Mouse (Mus musculus) hematopoietic stem cell, adult 5-6 weeks (primary cell): Measurements from ENCODE around the gene Foxa1. TPM values are rescaled to one million over a fixed set of nuclear protein-coding genes. Genes with fewer than 3 reads are reported as not detected.

Experiments
- ATAC-seq, 2 experiments: fragments of 125-278 bp in 1 of 2; replicated peaks in 1 of 2; 2 replicates each; pipeline ENCODE4 v1.8.0; 2016 to 2017; ENCODE audit warnings: inconsistent platforms in 2 of 2, mild to moderate bottlenecking in 2 of 2, moderate number of reproducible peaks in 2 of 2, low read depth in 1 of 2, moderate TSS enrichment in 1 of 2; ENCODE audit not compliant: low FRiP score in 2 of 2, poor library complexity in 2 of 2, severe bottlenecking in 2 of 2, insufficient read depth in 1 of 2, low TSS enrichment in 1 of 2
- total RNA-seq: library from RNA; stranded (forward); fragments of 172-1452, 232-1000 nt; gene quantifications from 2 replicates; pipeline ENCODE4 v1.2.3, GENCODE M21; 2017

Foxa1 gene
- total RNA-seq = not detected in 2 replicates

GRCm38 (mm10) chr12:57546415-57547201 is at the start of gene Foxa1:
Foxa1 (minus strand) TSS chr12:57546916.
- ATAC-seq = peak; percentile 65 to 69

- peak; percentile 27 to 53; a peak in 1 of 4 replicates for ATAC-seq
Observed at GRCm38 (mm10) chr12:57575931-57576628, 29.4 kb upstream of the Foxa1 start.

GRCm38 (mm10) chr12:57572415-57572814 is 25.7 kb upstream of the Foxa1 start:
- ATAC-seq = no peak

DNA sequence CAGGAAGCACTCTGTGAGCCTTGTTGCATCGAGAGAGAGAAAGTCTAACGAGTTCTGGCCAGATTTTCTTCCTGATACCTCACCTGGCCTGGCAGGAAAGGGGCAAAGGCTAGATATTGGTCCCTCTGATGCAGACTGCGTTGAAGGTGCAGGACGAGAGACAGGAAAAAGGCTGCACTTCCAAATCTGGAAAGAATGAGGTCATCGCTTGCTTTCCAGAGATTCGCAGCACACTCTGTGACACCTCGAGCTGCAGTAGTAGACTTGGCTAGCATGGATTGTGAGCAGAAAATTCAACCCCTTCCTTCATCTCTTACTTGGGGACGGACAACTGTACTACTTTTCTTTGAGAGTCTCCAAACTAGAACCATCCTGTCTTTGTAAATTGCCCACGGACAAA is 25.1 kb upstream of the Foxa1 start:
- no peak for ATAC-seq

DNA sequence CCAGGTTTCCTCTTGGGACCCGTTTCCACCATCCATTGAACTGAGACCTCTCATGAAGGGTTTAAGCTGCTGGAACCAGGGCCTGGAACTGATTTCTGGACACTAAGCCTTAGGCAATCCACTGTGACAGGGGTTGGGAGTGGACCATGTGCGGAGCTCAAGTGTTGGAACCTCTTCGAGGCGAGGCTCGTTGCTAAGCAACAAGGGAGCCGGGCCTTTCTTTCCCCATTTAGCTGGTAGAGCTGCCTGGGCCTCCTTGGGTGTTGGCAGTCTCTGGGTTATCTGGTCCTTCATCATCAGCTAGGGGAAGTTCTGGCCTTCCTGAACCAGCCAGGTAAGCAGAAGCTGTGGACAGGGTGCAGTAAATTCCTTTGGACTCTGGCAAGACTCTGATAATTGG is 17.2 kb upstream of the Foxa1 start, which contains the start of gene Ttc6:
Ttc6 (plus strand) TSS at position 205 of the 400 bp plus-strand sequence.
- no peak for ATAC-seq

GRCm38 (mm10) chr12:57554091-57554490 is 7.4 kb upstream of the Foxa1 start:
- no peak for ATAC-seq

DNA sequence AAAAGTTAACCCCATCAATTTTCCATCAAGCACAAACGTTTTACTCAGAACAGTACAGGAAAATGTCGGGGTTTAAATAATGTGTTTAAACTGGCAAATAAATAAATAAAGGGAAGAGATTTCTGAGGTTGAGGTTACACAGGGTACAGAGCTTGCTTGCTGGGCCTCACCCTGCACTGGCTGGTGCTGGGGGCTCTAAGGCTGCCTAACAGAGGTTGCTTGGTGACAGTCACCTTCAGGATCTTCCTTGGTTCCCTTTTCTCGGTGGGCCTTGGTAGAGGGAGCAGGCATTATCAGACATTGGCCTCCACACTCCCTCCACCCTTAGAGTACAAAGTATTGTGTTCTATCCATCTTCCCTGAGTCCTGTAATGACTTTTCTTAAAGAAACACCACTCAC is 5.6 kb upstream of the Foxa1 start:
- ATAC-seq = no peak

DNA sequence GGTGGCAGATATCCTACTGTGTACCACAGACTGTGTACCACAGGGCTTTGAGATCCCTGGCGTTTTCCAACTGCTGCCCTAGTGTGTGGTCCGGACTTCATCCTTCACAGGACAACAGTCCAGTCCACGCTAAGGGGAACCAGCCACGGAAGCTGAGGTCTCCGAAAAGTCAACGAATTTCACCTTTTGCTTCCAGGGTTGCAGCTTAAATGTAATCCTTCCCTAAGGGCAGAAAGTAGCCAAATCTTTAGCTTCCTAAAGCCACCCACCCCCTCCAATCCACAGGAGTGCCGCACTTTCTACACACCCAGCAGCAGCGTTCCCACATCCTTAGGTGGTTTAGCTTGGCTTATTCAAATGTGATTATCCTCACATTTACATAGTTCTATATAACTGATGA is 4.2 kb upstream of the Foxa1 start:
- ATAC-seq = no peak

GRCm38 (mm10) chr12:57550181-57550808 is 3.6 kb upstream of the Foxa1 start:
- ATAC-seq = no peak

GRCm38 (mm10) chr12:57549667-57550160 is 3.0 kb upstream of the Foxa1 start:
- ATAC-seq = no peak

DNA sequence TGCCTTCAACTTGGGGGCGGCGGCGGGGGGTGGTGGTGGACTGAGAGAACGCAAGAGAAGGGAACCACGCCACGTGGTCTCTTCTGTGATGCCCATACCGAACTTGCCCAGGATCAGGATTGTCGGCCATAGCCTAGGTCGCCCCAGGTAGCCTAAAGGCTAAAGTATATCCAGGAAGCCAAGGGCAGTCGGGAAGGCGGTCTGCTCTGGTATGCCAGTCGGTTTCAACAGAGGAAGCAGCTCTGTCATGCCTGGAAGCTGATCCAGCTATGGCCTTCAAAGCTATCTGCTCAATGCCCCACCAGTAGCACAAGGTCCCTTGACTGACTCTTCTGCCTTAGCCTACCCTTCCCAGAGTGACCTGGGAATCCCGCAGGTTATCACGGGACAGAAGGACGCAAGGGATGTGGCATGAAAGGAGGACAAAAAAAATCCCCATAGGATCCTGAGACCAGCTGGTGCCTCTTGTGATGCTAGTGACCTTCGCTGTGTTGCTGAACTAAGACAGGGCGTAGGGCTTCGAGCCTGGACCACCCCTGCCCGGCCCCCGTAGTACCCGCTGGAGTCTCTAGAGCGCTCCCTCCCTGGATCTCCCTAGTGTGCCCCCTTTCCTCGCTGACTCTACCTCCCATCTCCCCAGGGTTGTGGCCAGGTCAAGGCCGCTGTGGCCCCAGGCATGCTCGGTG is 2.4 kb upstream of the Foxa1 start:
- no peak for ATAC-seq

GRCm38 (mm10) chr12:57548352-57548980 is 1.8 kb upstream of the Foxa1 start:
- ATAC-seq = 0 out of 4 replicates have a peak, but pooled peaks of 1 of the 2 experiments have one; percentile 7

DNA sequence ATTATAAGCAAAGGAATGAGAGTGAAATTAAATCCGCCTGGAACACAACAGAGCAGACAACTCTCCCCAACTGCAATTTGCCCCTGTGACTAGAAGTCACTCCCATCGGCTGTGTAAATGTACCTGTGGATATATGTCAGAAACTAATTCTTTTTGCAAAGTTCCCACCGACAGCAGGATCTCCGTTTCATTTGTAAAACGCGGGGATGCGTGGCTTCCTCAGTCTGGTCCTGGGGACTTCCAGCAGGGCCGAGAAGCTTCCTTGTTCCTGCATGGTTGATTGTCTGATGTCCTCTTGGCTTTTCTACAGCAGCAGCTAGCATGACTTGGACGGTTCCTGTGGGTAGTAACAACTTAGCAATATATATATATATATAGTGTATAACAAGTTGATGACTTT is 1.2 kb upstream of the Foxa1 start:
- no peak for ATAC-seq

DNA sequence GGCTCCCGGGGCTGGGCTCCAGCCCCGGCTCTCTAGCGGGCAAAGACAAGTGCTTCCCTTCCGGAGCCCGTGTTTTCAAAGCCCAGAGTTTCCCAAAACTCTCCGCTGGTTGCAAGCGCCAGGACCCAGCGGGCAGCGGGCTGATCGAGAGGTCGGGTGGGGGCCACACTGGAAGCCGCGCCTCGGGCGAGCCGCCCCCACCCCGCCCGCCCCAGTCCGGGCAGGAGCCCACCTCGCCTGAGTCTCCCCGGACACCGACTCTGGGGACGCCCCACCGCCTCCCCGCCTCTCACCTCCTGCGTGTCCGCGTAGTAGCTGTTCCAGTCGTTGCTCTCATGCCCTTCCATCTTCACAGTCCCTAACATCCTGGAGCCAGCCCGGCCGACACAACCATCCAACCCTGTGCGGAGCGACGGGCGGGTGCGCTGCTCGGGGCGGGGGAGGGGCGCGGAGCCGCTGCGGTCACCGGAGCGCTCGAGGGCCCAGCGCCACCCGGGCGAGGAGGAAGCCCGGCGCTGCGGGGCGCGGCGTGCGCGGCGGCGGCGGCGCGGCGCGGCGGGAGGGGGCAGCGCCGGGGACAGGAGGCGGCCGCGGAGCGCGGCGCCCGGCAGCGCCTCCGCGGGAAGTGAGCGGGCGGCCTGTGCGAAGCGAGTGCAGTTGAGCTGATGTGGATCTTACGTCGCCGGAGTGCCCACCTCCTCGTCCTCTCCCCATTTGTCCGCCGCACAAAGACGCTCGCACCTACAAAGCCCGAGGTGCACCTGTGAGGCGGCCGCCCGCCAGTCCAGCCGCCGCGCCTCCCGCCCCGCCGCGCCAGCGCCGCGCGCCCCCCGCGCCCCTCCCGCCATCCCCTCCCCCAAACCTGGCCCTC is 1.1 kb downstream of the Foxa1 start:
- ATAC-seq = no peak

DNA sequence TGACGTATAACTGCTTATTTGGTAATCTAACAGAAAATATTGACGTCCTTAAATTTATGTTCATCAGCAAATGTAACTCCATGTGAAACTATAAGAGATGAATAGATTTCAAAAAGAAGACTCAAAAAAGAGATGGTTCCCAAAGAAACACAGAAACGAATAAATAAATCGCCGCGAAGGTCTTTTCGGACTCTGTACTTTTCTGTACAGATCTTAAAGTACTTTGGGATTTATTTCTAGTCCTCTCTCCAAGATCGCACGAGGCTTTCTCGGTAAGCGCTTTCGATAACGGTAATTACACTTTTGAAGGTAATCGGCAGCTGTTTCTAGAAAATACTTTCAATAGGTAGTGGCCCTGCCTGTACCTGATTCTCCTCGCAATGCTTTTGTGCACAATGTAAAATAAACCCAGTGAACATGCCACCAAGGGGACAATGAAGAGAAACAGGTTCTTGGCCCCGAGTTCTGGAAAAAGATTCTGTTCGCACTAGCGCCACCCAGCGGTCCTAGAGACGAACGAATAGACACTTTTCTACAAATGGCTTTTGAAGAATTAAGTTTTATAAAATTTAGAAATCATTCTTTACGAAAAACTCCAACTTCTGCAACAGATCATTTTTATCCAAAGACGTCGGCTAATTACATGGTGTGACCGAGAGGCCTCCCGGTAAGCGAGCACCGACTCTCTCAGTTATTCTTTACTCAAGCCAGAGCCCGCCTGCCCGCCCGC is 1.9 kb downstream of the Foxa1 start:
- ATAC-seq = no peak

DNA sequence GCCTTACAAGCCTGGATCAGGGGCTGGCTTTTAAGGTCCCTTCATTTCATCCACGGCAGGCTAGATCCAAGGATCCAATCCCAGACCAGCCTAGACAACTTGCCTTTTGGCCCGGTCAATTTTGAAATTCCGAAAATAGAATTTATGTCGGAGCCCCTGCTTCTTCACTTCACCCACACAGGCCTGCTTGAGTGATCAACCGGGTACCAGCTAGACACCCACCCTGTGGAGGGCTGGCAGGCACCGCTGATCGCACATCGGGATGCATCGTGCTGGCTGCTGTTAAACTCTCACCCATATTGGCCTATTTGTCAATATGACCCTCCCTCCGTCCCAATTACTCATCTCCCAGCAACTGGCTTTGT is 3.1 kb downstream of the Foxa1 start:
- no peak for ATAC-seq
